Mouse (Mus musculus): ENCODE data around the gene Polr1d. TPM values are rescaled to one million over a fixed set of nuclear protein-coding genes. Genes with fewer than 3 reads are reported as not detected.

Gene Polr1d
- polyA plus RNA-seq, 1 experiment from 2014 or later, result 151 TPM

DNA sequence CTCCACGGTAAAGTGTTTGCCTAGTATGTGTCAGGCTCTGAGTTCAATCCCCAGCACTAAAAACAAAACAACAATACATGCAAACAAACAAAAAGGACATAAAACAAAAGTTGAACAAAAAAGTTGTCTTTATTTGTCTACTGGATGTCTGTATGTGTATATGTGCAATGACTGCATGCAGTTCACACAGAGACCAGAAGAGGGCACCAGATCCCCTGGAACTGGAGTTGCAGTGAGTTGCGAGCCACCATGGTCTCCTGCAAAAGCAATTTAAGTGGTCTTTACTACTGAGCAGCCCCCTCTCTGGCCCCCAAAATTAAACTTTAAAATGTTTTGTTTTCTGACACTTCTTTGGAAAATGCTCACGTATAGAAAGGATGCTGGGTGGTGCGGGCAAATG is 44.3 kb downstream of the Polr1d start:
- no peaks in the 10 kb centered on the region for H3K4me1 ChIP-seq (ENCODE audit: control insufficient read depth, insufficient read depth, low read length)
- WGBS, result 92% methylated on average over 4 of the region's 4 CpGs
- H3K4me2 ChIP-seq (ENCODE audit: low read depth, low read length), result no peak overlapping the region
- H3K27me3 ChIP-seq (replicated peaks; ENCODE audit: control insufficient read depth, insufficient read depth, low read length), result no peaks in the 10 kb centered on the region
- ATAC-seq, result no peak
- no peak overlapping the region for H3K4me3 ChIP-seq (ENCODE audit: low read length)
- no peaks in the 10 kb centered on the region for H3K36me3 ChIP-seq (ENCODE audit: control insufficient read depth, insufficient read depth, low read length)
- no peaks in the 10 kb centered on the region for H3K9me3 ChIP-seq (ENCODE audit: control insufficient read depth, low read length)
- no peak overlapping the region for H3K9ac ChIP-seq (ENCODE audit: low read depth, low read length)
- no peak overlapping the region for H3K27ac ChIP-seq (ENCODE audit: low read length)

- Histone ChIP-seq H3K27ac (ENCODE audit: low read length) (no peak overlapping the region), H3K4me3 (ENCODE audit: low read length) (no peak overlapping the region), H3K36me3 (ENCODE audit: control insufficient read depth, insufficient read depth, low read length) (no peaks in the 10 kb centered on the region), H3K9ac (ENCODE audit: low read depth, low read length) (no peak overlapping the region), H3K4me1 (ENCODE audit: control insufficient read depth, insufficient read depth, low read length) (no peaks in the 10 kb centered on the region), H3K4me2 (ENCODE audit: low read depth, low read length) (no peak overlapping the region), H3K9me3 (ENCODE audit: control insufficient read depth, low read length) (no peaks in the 10 kb centered on the region), H3K27me3 (replicated peaks; ENCODE audit: control insufficient read depth, insufficient read depth, low read length) (no peaks in the 10 kb centered on the region)
- 64% methylated on average over 9 of the region's 9 CpGs for WGBS
- no peak for ATAC-seq
Observed at GRCm38 (mm10) chr5:147124794-147125193, 47.9 kb downstream of the Polr1d start.

DNA sequence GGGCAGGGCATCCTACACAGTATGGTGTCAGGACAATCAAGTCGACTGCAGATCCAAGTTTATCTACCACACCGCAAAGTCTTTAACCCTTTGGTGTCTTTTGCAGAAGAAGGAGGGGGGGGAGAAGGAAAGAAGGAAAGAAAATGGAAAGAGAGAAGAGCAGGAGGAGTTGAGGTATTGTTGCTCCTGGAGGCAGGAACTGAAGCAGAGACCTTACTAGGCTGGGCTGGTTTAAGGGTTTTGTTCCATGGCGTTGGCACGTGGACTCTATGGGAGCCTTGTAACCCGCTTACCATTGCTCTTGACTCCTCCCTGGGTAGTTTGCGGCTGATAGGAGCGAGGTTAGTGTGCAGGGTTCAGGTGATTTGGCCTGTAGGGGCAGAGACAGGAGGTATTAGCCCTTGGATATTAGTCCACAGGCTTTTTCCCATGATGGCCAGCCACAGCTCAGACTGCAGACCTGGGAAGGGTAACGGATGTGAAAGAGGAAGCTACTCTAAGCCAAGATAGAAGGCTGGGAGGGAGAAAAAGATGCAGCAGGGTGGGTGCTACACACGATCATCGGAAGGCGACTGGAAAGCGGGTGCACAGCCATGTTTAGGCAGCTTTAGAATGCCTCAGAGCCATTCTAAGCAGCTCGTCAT is 48.8 kb downstream of the Polr1d start:
- no peaks in the 10 kb centered on the region for H3K4me1 ChIP-seq (ENCODE audit: control insufficient read depth, insufficient read depth, low read length)
- 84% methylated on average over 13 of the region's 13 CpGs for WGBS
- ATAC-seq, result no peak

GRCm38 (mm10) chr5:147127860-147128259 is 51.0 kb downstream of the Polr1d start:
- H3K27ac ChIP-seq (ENCODE audit: low read length), result no peak overlapping the region
- no peak overlapping the region for H3K9ac ChIP-seq (ENCODE audit: low read depth, low read length)
- H3K36me3 ChIP-seq (ENCODE audit: control insufficient read depth, insufficient read depth, low read length), result no peaks in the 10 kb centered on the region
- H3K4me3 ChIP-seq (ENCODE audit: low read length), result no peak overlapping the region
- no peaks in the 10 kb centered on the region for H3K9me3 ChIP-seq (ENCODE audit: control insufficient read depth, low read length)
- no peak overlapping the region for H3K4me2 ChIP-seq (ENCODE audit: low read depth, low read length)
- WGBS, result 80% methylated on average over 4 of the region's 4 CpGs
- ATAC-seq, result no peak
- no peaks in the 10 kb centered on the region for H3K4me1 ChIP-seq (ENCODE audit: control insufficient read depth, insufficient read depth, low read length)
- no peaks in the 10 kb centered on the region for H3K27me3 ChIP-seq (replicated peaks; ENCODE audit: control insufficient read depth, insufficient read depth, low read length)

More for the DNA sequence above, 48.8 kb downstream of the Polr1d start:
- no peaks in the 10 kb centered on the region for H3K27me3 ChIP-seq (replicated peaks; ENCODE audit: control insufficient read depth, insufficient read depth, low read length)
- no peak overlapping the region for H3K9ac ChIP-seq (ENCODE audit: low read depth, low read length)
- no peaks in the 10 kb centered on the region for H3K36me3 ChIP-seq (ENCODE audit: control insufficient read depth, insufficient read depth, low read length)
- H3K9me3 ChIP-seq (ENCODE audit: control insufficient read depth, low read length), result no peaks in the 10 kb centered on the region
- no peak overlapping the region for H3K27ac ChIP-seq (ENCODE audit: low read length)
- no peak overlapping the region for H3K4me2 ChIP-seq (ENCODE audit: low read depth, low read length)
- no peak overlapping the region for H3K4me3 ChIP-seq (ENCODE audit: low read length)

DNA sequence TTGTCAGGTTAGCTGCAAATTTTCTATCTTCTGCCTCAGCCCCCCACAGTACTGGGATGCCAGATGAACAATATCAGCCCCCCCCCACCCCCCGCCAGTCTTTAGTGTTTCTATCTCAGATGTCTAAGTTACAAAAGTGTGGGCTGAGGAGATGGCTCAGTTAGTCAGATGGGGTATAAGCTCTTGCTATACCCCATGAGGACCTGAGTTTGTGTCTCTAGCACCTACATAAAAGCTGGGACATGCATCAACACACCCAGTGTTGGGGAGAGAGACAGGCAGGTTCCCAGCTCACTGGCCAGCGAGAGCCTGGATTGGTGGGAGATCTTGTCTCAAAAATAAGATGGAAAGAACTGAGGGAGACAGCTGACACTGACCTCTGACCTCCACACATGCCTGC is 52.6 kb downstream of the Polr1d start:
- Histone ChIP-seq H3K4me2 (ENCODE audit: low read depth, low read length) (no peak overlapping the region), H3K27ac (ENCODE audit: low read length) (no peak overlapping the region), H3K9me3 (ENCODE audit: control insufficient read depth, low read length) (no peaks in the 10 kb centered on the region), H3K4me3 (ENCODE audit: low read length) (no peak overlapping the region), H3K27me3 (replicated peaks; ENCODE audit: control insufficient read depth, insufficient read depth, low read length) (no peaks in the 10 kb centered on the region), H3K9ac (ENCODE audit: low read depth, low read length) (no peak overlapping the region), H3K36me3 (ENCODE audit: control insufficient read depth, insufficient read depth, low read length) (no peaks in the 10 kb centered on the region), H3K4me1 (ENCODE audit: control insufficient read depth, insufficient read depth, low read length) (no peaks in the 10 kb centered on the region)
- ATAC-seq, result no peak
- 91% methylated on average over 2 of the region's 2 CpGs for WGBS

GRCm38 (mm10) chr5:147131912-147132311 is 55.1 kb downstream of the Polr1d start:
- H3K9ac ChIP-seq (ENCODE audit: low read depth, low read length), result no peak overlapping the region
- H3K9me3 ChIP-seq (ENCODE audit: control insufficient read depth, low read length), result no peaks in the 10 kb centered on the region
- H3K4me1 ChIP-seq (ENCODE audit: control insufficient read depth, insufficient read depth, low read length), result no peaks in the 10 kb centered on the region
- 86% methylated on average over 4 of the region's 4 CpGs for WGBS
- no peak overlapping the region for H3K27ac ChIP-seq (ENCODE audit: low read length)
- ATAC-seq, result no peak
- H3K27me3 ChIP-seq (replicated peaks; ENCODE audit: control insufficient read depth, insufficient read depth, low read length), result no peaks in the 10 kb centered on the region
- no peak overlapping the region for H3K4me3 ChIP-seq (ENCODE audit: low read length)
- H3K36me3 ChIP-seq (ENCODE audit: control insufficient read depth, insufficient read depth, low read length), result no peaks in the 10 kb centered on the region
- no peak overlapping the region for H3K4me2 ChIP-seq (ENCODE audit: low read depth, low read length)

DNA sequence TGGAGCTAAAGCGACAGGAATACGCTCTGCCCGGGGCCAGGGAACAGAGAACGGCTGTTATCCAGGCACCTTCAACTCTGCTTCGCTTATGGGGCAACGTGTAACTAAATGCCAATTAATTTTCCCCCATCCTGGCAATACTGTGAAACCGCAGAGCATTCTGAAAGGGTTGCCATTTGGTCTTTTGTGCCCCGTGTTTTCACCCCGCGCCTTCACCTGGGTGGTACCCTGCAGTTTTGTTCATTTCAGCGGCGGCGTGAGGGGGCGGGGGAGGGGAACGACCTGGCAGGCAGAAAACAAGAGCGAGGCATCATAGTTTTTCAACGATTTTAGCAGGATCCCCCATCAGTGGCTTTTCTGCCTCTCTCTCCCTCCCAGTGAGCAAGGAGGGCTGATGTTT is 56.8 kb downstream of the Polr1d start:
- Histone ChIP-seq H3K4me3 (ENCODE audit: low read length) (peak overlapping the region; percentile 10; the same call in 1 of the 2 replicates), H3K36me3 (ENCODE audit: control insufficient read depth, insufficient read depth, low read length) (no peaks in the 10 kb centered on the region)

GRCm38 (mm10) chr5:147134341-147135088 is 57.7 kb downstream of the Polr1d start:
- no peak overlapping the region for H3K4me3 ChIP-seq (ENCODE audit: low read length)
- H3K4me2 ChIP-seq (ENCODE audit: low read depth, low read length), result no peak overlapping the region
- H3K36me3 ChIP-seq (ENCODE audit: control insufficient read depth, insufficient read depth, low read length), result no peaks in the 10 kb centered on the region
- H3K4me1 ChIP-seq (ENCODE audit: control insufficient read depth, insufficient read depth, low read length), result no peaks in the 10 kb centered on the region
- H3K27ac ChIP-seq (ENCODE audit: low read length), result no peak overlapping the region
- H3K27me3 ChIP-seq (replicated peaks; ENCODE audit: control insufficient read depth, insufficient read depth, low read length), result no peaks in the 10 kb centered on the region
- H3K9me3 ChIP-seq (ENCODE audit: control insufficient read depth, low read length), result no peaks in the 10 kb centered on the region
- no peak overlapping the region for H3K9ac ChIP-seq (ENCODE audit: low read depth, low read length)
- 49% methylated on average over 8 of the region's 8 CpGs for WGBS
- ATAC-seq, result no peak

More for the DNA sequence above, 56.8 kb downstream of the Polr1d start:
- WGBS, result 16% methylated on average over 17 of the region's 17 CpGs
- no peak overlapping the region for H3K9ac ChIP-seq (ENCODE audit: low read depth, low read length)
- H3K4me1 ChIP-seq (ENCODE audit: control insufficient read depth, insufficient read depth, low read length), result no peaks in the 10 kb centered on the region
- H3K27ac ChIP-seq (ENCODE audit: low read length), result no peak overlapping the region
- H3K27me3 ChIP-seq (replicated peaks; ENCODE audit: control insufficient read depth, insufficient read depth, low read length), result no peaks in the 10 kb centered on the region
- ATAC-seq, result no peak
- H3K9me3 ChIP-seq (ENCODE audit: control insufficient read depth, low read length), result no peaks in the 10 kb centered on the region
- H3K4me2 ChIP-seq (ENCODE audit: low read depth, low read length), result peak overlapping the region; percentile 26

DNA sequence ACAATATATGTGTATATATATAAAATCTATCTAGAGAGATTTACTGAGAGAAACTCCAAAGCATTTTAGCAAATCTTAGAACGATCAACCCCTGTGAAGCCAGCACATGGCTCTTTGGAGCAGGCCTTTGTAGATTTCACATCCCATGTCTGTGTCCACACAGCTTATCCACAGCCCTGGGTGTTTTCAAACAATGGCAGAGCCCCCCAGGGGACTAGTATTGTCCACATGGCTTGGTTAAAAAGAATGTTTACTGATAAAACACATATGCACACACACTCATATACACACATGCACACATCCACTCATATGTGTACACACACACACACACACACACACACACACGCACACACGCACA is 58.2 kb downstream of the Polr1d start:
- Histone ChIP-seq H3K36me3 (ENCODE audit: control insufficient read depth, insufficient read depth, low read length) (no peaks in the 10 kb centered on the region), H3K27me3 (replicated peaks; ENCODE audit: control insufficient read depth, insufficient read depth, low read length) (no peaks in the 10 kb centered on the region), H3K4me3 (ENCODE audit: low read length) (no peak overlapping the region), H3K9ac (ENCODE audit: low read depth, low read length) (no peak overlapping the region), H3K27ac (ENCODE audit: low read length) (no peak overlapping the region), H3K9me3 (ENCODE audit: control insufficient read depth, low read length) (no peaks in the 10 kb centered on the region), H3K4me2 (ENCODE audit: low read depth, low read length) (no peak overlapping the region), H3K4me1 (ENCODE audit: control insufficient read depth, insufficient read depth, low read length) (no peaks in the 10 kb centered on the region)
- 86% methylated on average over 3 of the region's 3 CpGs for WGBS
- no peak for ATAC-seq
